Mouse (Mus musculus) stomach, embryonic 16.5 days (tissue): Measurements from ENCODE around the gene Myo1d. TPM values are rescaled to one million over a fixed set of nuclear protein-coding genes. Genes with fewer than 3 reads are reported as not detected.

Source experiments
- ATAC-seq: fragments of 200-750 bp; cut with Nextera tagmentation; 2 replicates; pipeline ENCODE4 v1.8.0; 2017; ENCODE audit warnings: moderate number of reproducible peaks, moderate TSS enrichment; ENCODE audit not compliant: insufficient read depth, low FRiP score
- H3K27ac ChIP-seq: fragments of 300-500 bp; sonication (generic); 2 replicates; pipeline ENCODE4 v1.5.1; 2014; ENCODE audit warnings: low read length
- H3K27me3 ChIP-seq: fragments of 300-500 bp; sonication (generic); 2 replicates; pipeline ENCODE4 v1.6.1; 2014; ENCODE audit warnings: low read length, control low read depth, mixed read lengths; ENCODE audit not compliant: control insufficient read depth, insufficient read depth
- H3K36me3 ChIP-seq: fragments of 300-500 bp; sonication (generic); 2 replicates; pipeline ENCODE4 v1.6.1; 2014; ENCODE audit warnings: low read length; ENCODE audit not compliant: control insufficient read depth, insufficient read depth
- H3K4me1 ChIP-seq: fragments of 300-500 bp; sonication (generic); 2 replicates; pipeline ENCODE4 v1.6.1; 2014; ENCODE audit warnings: low read length, control low read depth, mixed read lengths; ENCODE audit not compliant: control insufficient read depth, insufficient read depth
- H3K4me2 ChIP-seq: fragments of 300-500 bp; sonication (generic); 2 replicates; pipeline ENCODE4 v1.6.1; 2014; ENCODE audit warnings: low read depth, low read length, mixed read lengths
- H3K4me3 ChIP-seq: fragments of 300-500 bp; sonication (generic); replicated peaks from 2 replicates; pipeline ENCODE4 v1.5.1; 2014; ENCODE audit warnings: mild to moderate bottlenecking, low read length
- H3K9ac ChIP-seq: fragments of 300-500 bp; sonication (generic); 2 replicates; pipeline ENCODE4 v1.6.1; 2014; ENCODE audit warnings: low read length
- H3K9me3 ChIP-seq: fragments of 300-500 bp; sonication (generic); replicated peaks from 2 replicates; pipeline ENCODE4 v1.6.1; 2016; ENCODE audit warnings: low read length, control low read depth; ENCODE audit not compliant: control insufficient read depth
- WGBS: fragments of 180-500 bp; shearing (Covaris S2); extraction: QIAGEN DNeasy Blood & Tissue Kit; methylation state at CpG from one replicate; pipeline ENCODE4 v1.1.7; 2014; 5-methylcytosine and 5-hydroxymethylcytosine counted together
- polyA plus RNA-seq: library from polyadenylated mRNA; unstranded; fragments of >200 nt; fragmentation: Nextera tagmentation; extraction: Ambion mirVana; gene quantifications from 2 replicates; pipeline ENCODE4 v1.2.1, GENCODE M21; 2015

The Myo1d gene
- polyA plus RNA-seq, 1 experiment from 2014 or later, result 33.8 TPM

- Histone ChIP-seq H3K9me3 (no peaks in the 10 kb centered on the region), H3K9ac (no peak overlapping the region), H3K4me3 (no peak overlapping the region), H3K27me3 (no peaks in the 10 kb centered on the region), H3K4me2 (no peak overlapping the region), H3K27ac (no peak overlapping the region), H3K4me1 (no peaks in the 10 kb centered on the region), H3K36me3 (no peaks in the 10 kb centered on the region)
- WGBS, result 90% methylated on average over 5 of the region's 5 CpGs
- ATAC-seq, result no peak
Observed at GRCm38 (mm10) chr11:80493186-80493585, 286.6 kb downstream of the Myo1d start.

GRCm38 (mm10) chr11:80490831-80491230 lies 289.0 kb downstream of the Myo1d start:
- WGBS, result 70% methylated on average over 10 of the region's 10 CpGs
- Histone ChIP-seq H3K4me1 (no peaks in the 10 kb centered on the region), H3K27ac (no peak overlapping the region), H3K9ac (no peak overlapping the region), H3K4me2 (no peak overlapping the region), H3K9me3 (no peaks in the 10 kb centered on the region), H3K27me3 (no peaks in the 10 kb centered on the region), H3K36me3 (no peaks in the 10 kb centered on the region), H3K4me3 (no peak overlapping the region)
- ATAC-seq, result peak; percentile 32; the same call in 1 of the 2 replicates

- H3K4me1 ChIP-seq, result no peaks in the 10 kb centered on the region
- H3K9ac ChIP-seq, result no peak overlapping the region
- no peaks in the 10 kb centered on the region for H3K36me3 ChIP-seq
- ATAC-seq, result no peak
- H3K27me3 ChIP-seq, result no peaks in the 10 kb centered on the region
- no peak overlapping the region for H3K4me3 ChIP-seq
- no peaks in the 10 kb centered on the region for H3K9me3 ChIP-seq
- 48% methylated on average over 5 of the region's 5 CpGs for WGBS
- no peak overlapping the region for H3K4me2 ChIP-seq
- H3K27ac ChIP-seq, result no peak overlapping the region
Observed at GRCm38 (mm10) chr11:80489882-80490196, 290.0 kb downstream of the Myo1d start.

GRCm38 (mm10) chr11:80489172-80489881 lies 290.5 kb downstream of the Myo1d start:
- Histone ChIP-seq H3K4me2 (no peak overlapping the region), H3K9ac (no peak overlapping the region), H3K27ac (no peak overlapping the region), H3K4me1 (no peaks in the 10 kb centered on the region), H3K36me3 (no peaks in the 10 kb centered on the region), H3K4me3 (no peak overlapping the region), H3K27me3 (no peaks in the 10 kb centered on the region), H3K9me3 (no peaks in the 10 kb centered on the region)
- 48% methylated on average over 12 of the region's 12 CpGs for WGBS
- ATAC-seq, result no peak

DNA sequence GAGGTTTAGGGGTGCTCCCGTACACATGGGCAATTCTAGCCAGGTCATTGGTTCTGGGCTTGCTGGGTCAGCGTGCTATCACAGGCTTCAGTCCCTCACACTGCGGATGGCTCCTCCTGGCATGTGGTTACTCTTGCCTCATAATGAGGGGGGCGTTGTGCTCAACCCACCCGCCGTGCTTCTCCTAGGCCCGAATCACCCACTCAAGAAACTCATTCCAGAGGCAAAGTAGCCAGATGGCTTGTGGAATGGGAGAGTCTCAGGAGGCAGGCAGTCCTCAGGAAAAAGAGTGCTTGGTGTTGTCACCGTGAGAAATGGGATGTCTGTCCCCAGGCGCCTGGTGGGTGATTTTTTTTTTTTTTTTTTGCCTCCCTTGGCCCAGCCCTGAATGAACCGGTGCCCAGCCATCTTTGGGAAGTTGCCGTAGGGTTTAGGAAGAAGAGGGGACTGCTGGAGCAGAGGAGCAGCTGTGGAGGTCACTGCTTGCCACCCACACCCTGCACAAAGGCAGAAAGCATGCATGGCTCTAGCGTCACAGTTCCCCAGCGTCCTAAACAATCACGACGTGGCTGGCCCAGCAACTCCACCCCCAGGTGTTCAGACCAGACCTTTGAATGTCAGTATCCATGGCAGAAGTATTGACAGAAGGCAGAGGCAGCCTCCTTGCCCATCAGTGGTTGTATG lies 291.8 kb downstream of the Myo1d start:
- Histone ChIP-seq H3K4me3 (no peak overlapping the region), H3K36me3 (no peaks in the 10 kb centered on the region), H3K27ac (no peak overlapping the region), H3K4me1 (no peaks in the 10 kb centered on the region), H3K9me3 (no peaks in the 10 kb centered on the region), H3K9ac (no peak overlapping the region), H3K27me3 (no peaks in the 10 kb centered on the region), H3K4me2 (no peak overlapping the region)
- 70% methylated on average over 15 of the region's 15 CpGs for WGBS
- no peak for ATAC-seq

DNA sequence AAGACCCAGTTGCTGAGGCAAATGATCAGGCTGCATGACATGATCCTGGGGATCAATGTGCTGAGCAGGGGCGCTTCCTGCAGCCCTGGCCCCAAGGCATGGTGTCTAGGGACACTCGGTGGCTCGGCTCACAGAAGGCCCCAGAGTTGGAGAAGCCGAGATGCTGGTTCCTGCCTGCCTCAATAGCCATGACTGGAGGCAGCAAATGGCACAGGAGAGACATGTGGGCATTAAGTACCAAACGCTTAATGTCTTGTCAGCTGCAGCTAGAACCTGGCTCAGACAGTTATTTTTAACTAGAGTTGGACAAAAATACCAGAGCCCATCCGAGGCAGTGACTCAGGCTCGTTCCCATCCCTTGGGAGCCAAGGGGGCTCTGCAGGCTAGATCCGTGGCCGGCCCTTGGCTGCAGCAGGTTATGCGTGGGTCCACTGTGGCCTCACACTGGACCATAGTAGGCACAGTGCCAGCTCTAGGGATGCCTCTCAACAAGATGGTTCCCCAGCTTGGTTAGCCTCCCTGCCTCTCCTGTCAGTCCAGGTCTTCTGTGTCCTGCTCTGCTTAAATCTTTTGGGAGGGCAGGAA lies 294.1 kb downstream of the Myo1d start:
- Histone ChIP-seq H3K9ac (no peak overlapping the region), H3K27ac (no peak overlapping the region), H3K4me2 (no peak overlapping the region), H3K4me1 (no peaks in the 10 kb centered on the region), H3K9me3 (no peaks in the 10 kb centered on the region), H3K36me3 (no peaks in the 10 kb centered on the region), H3K4me3 (no peak overlapping the region), H3K27me3 (no peaks in the 10 kb centered on the region)
- 87% methylated on average over 10 of the region's 10 CpGs for WGBS
- ATAC-seq, result no peak

- H3K27me3 ChIP-seq, result no peaks in the 10 kb centered on the region
- no peak overlapping the region for H3K9ac ChIP-seq
- no peaks in the 10 kb centered on the region for H3K36me3 ChIP-seq
- H3K9me3 ChIP-seq, result no peaks in the 10 kb centered on the region
- no peak overlapping the region for H3K4me2 ChIP-seq
- no peaks in the 10 kb centered on the region for H3K4me1 ChIP-seq
- H3K4me3 ChIP-seq, result no peak overlapping the region
- WGBS, result 65% methylated on average over 9 of the region's 9 CpGs
- ATAC-seq, result no peak
- no peak overlapping the region for H3K27ac ChIP-seq
Observed at GRCm38 (mm10) chr11:80485120-80485551, 294.7 kb downstream of the Myo1d start.

DNA sequence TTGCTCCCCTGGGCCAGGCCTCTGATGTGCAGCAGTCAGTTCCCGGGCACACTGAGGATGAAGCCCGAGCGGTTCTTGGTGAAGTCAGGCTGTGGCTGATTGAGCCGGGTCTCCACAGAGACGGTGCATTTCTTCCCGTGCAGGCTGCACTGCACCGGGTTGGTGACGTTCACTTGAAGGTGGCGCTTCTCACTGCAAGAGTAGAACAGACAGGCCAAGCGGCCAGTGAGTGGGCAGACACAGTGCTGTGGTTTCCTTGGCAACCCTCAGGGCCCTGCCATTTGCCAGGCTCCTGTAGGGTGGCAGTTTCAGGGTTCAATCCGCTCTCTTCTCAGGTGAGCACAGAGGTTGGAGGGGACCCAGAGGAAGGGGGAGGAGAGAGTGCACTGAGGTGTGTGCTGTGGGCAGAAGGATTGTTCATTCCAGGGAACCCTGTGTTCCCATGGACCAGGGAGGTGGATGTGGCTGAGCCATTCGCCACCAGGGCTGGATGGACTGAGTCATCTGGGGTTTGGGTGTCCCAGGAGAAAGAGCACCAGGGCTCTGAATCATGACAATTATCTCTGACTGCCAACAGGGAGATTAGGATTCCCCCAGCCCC lies 295.5 kb downstream of the Myo1d start:
- no peak overlapping the region for H3K27ac ChIP-seq
- no peaks in the 10 kb centered on the region for H3K9me3 ChIP-seq
- H3K4me3 ChIP-seq, result no peak overlapping the region
- H3K36me3 ChIP-seq, result no peaks in the 10 kb centered on the region
- H3K27me3 ChIP-seq, result no peaks in the 10 kb centered on the region
- no peak overlapping the region for H3K4me2 ChIP-seq
- 48% methylated on average over 12 of the region's 12 CpGs for WGBS
- H3K4me1 ChIP-seq, result no peaks in the 10 kb centered on the region
- no peak overlapping the region for H3K9ac ChIP-seq
- no peak for ATAC-seq

DNA sequence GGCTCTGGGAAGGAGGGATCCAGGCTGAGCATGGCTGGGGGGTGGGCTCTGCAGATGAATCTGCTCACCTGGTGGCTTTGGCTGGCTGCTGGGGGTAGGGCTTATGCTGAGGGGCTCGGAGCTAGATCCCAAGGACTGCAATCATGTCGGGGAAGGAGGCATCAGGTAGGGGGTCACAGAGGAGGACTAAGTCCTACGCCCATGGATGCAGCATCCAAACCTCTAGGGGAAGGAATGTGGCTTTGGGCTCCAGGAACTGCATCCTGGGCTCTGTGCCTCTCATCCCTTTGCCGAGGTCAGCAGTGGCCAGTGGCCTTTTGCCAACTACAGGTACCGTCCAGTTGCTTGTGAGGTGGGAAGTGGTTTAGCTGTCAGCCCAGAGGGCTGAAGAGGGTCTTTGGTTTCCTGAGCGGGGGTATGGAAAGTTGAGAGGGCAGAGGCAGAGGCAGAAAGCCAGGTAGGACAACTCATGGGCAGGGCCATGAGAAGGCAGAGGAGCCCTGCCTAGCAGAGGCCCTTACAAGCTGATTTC lies 296.2 kb downstream of the Myo1d start:
- H3K9ac ChIP-seq, result no peak overlapping the region
- H3K9me3 ChIP-seq, result no peaks in the 10 kb centered on the region
- no peak overlapping the region for H3K4me3 ChIP-seq
- 81% methylated on average over 6 of the region's 6 CpGs for WGBS
- no peak for ATAC-seq
- no peaks in the 10 kb centered on the region for H3K4me1 ChIP-seq
- no peaks in the 10 kb centered on the region for H3K36me3 ChIP-seq
- no peak overlapping the region for H3K4me2 ChIP-seq
- H3K27ac ChIP-seq, result no peak overlapping the region
- H3K27me3 ChIP-seq, result no peaks in the 10 kb centered on the region
